Mouse (Mus musculus) CD8-positive naive resting alpha-beta T cell, adult 2 months (primary cell): Measurements from ENCODE around the gene Usp48.
"Not testable (repeated sequence)": the region's sequence is repeated elsewhere in the genome, so short reads cannot be mapped to it uniquely, and the experiment has no call there.

Experiments
- DNase-seq, 2 experiments: peaks; one replicate each; pipeline ENCODE4 v3.0.0; 2022; ENCODE audit warnings: low read depth in 2 of 2, low spot score in 2 of 2

The Usp48 gene

DNA sequence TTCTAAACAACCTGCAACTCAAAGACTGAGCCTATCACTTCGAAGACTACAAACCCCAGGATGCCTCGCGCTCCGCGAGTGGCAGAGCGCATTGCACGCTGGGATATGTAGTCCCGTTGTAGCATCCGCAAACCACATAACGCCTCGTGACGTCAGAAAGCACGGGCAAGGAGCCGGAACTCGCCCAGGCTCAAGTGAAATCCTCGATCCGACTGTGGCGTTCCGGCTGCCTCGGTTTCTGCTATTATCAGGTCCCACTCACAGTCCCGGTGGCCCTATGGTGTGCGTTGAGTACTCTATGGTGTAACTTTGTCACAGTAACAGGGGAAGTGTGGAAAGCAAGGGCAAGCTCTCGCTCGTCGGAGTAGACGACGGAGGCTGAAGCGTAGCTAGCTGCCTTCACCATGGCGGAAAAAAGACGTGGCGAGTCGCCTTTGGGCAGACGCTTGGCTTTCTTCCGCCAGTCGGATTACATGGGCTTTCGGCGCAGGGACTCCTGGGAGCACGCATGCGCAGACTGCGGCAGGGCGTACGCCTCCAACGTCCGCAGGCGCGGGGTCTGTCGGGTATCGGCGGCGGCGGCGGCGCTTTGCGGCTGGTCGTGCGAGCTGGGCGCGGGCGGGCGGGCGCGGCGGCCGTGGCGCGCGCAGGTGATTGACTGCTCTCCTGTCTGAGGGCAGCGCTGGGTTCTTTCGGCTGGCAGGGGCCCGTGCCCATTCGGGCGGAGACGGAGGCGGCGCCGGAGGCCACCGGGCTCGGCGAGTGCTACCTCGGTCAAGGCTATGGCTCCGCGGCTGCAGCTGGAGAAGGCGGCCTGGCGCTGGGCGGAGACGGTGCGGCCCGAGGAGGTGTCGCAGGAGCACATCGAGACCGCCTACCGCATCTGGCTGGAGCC, at the start of gene Usp48:
Usp48 (plus strand) TSS at position 155 of the 895 bp plus-strand sequence.
- peak; percentile 96 to 97 for DNase-seq

- no peak for DNase-seq
Measured at GRCm38 (mm10) chr4:137545568-137545967, 48.0 kb upstream of the Usp48 start.

DNA sequence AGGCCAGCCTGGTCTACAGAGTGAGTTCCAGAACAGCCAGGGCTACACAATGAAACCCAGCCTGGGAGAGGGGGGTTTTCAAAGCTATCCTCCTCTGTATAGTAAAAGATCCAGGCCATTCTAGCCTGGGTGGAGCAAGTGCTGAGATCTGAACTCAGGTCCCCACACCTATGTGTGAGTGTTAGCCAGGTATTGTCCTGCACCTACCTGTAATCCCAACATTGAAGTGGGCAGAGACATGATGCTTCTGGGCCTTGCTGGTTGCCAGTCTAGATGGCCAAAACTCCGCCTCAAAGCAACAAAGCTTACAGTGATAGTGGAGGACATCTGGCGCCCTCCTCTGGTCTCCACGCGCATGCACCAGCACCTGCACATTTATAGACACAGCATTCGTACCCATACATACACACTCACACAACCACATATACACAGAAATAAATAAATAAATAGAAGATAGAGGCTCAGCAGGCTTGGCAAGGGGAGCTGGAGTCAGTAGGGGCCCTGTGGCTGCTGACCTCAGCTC, 47.5 kb upstream of the Usp48 start:
- DNase-seq = no peak

GRCm38 (mm10) chr4:137553466-137553865, 40.1 kb upstream of the Usp48 start:
- no peak for DNase-seq

DNA sequence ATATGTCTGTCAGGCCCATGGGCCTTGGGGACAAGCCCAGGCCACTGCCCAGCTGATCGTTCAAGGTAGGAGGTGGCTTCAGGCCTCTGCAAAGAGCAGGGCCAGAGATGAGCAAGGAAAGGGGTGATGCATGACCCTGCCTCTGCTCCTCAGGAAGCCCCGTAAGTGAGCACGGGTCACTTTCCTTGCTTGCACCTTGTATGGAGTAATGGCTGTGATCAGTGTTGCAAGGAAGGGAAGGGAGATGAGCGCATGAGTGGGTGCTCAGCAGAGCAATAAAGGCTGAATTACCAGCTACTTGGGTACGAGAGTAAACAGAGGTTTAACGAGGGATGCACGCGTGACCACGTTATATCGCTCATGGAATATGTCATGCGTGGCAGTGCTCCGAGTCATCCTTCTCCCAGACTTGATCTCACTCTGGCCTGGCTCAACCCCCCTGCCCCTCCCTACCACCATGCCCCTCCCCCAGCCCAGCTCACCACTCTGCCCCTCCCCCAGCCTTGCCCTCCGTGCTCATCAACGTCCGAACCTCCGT, 36.8 kb upstream of the Usp48 start:
- no peak for DNase-seq

DNA sequence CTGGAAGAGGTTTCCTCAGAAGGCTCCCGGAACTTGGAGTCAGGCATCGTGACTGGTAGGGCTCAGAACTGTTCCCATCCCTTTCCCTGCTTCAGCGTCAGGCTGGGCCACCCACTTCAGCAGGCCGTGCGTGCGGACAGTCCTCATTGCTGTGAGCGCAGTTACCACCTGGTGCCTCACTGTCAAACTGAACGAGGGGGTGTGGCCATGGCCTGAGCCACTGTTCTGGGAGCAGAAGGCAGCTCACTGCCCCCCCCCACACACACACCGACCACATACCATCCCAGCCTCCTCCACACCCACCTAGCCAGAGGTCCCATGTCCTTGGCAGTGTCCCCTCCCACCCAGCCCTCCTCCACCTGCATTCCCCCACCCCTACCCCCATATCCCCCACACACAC, 23.7 kb upstream of the Usp48 start:
- DNase-seq = no peak

- no peak for DNase-seq
Measured at GRCm38 (mm10) chr4:137574469-137574868, 19.1 kb upstream of the Usp48 start, which contains the start of gene Ldlrad2. TSS of gene Ldlrad2 (minus strand) at chr4:137574569.

DNA sequence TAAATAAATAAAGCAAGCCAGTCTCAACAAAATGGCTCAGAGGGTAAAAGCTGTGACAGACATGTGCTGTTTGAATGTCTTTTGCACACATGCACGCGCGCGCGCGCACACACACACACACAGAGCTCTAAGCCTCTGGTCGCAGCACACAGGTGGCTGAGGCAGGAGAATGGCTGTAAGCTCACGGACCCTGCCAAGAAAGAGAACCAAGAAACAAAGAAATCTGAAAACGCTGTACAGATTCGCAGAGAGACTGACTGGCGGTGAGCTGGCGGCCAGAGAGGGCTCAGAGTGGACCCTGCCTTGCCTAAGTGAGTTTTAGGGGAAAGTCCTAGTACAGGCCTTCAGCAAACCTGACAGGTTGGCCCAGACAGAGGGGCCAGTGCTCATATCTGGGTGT, 16.1 kb upstream of the Usp48 start:
- DNase-seq = no peak

- DNase-seq = peak; percentile 9 to 11
Measured at GRCm38 (mm10) chr4:137578181-137578845, 15.2 kb upstream of the Usp48 start.

- DNase-seq = no peak
Measured at GRCm38 (mm10) chr4:137579789-137580188, 13.8 kb upstream of the Usp48 start.

DNA sequence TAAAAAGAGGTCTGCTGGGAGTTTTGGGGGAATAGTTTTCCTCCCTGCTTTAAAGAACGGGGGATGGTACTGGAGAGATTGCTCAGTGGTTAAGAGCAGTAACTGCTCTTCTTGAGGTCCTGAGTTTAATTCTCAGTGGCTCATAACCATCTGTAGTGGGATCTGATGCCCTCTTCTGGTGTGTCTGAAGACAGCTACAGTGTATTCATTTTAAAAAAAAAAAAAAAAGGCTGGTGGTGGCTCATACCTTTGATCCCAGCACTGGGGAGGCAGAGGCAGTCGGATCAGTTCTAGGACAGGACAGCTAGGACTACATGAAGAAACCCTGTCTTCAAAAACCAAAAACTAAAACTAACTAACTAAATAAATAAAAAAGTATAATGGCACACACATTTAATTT, 13.3 kb upstream of the Usp48 start:
- no peak for DNase-seq

DNA sequence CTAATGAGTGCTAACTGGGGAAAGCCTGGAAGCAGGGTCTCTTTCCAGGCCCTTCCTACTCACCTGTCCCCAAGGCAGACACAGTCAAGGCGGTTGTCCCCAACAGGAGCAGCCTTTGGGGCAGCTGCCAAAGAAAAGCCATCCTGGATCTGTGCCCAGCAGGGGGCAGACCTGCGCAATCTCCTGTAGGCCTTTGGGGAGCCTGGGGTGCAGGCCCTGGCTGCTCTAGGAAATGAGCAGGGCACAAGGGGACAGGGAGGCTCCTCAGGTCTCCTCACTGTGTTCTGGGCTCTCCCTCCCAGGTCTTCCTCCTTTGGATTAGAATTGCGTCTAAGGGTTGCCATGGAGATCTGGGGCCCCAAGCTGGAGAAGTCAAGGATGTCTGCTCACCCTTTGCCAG, 11.7 kb upstream of the Usp48 start:
- DNase-seq = peak; percentile 37 to 56

- not testable (repeated sequence) for DNase-seq
Measured at GRCm38 (mm10) chr4:137589095-137589494, 4.5 kb upstream of the Usp48 start.

- no peak for DNase-seq
Measured at GRCm38 (mm10) chr4:137589586-137589985, 4.0 kb upstream of the Usp48 start.

- no peak for DNase-seq
Measured at GRCm38 (mm10) chr4:137590961-137591360, 2.6 kb upstream of the Usp48 start.

- DNase-seq = no peak
Measured at GRCm38 (mm10) chr4:137594496-137595270, 1.1 kb downstream of the Usp48 start.

DNA sequence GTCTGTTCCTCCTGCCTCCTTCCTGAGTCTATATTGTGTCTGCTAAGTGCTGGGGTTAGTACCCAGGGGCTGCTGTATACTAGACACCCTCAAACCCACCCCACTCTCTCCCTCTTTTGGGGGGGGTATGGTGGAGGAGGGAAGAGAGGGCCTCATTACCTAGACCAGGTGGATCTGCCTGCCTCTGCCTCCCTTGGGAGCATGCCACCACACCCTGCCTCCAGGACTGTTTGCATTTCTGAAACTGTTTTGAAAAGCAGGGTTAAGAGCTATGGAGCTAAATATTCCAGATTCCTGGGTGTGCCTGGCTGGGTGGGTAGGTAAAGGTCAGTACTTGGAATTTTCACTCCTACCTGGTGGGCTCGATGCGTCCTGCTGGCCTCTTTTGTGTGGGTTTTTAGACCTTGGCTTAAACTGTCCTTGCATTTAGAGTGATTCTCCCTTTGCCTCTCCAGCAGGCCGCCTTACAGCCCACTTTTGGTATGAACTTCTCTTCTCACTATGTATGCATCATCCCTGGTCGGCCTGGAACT, 3.6 kb downstream of the Usp48 start:
- DNase-seq = no peak

- no peak for DNase-seq
Measured at GRCm38 (mm10) chr4:137598577-137598976, 5.0 kb downstream of the Usp48 start.

GRCm38 (mm10) chr4:137603449-137604171, 10.1 kb downstream of the Usp48 start:
- peak in 1 of 2 experiments; percentile 19 for DNase-seq

DNA sequence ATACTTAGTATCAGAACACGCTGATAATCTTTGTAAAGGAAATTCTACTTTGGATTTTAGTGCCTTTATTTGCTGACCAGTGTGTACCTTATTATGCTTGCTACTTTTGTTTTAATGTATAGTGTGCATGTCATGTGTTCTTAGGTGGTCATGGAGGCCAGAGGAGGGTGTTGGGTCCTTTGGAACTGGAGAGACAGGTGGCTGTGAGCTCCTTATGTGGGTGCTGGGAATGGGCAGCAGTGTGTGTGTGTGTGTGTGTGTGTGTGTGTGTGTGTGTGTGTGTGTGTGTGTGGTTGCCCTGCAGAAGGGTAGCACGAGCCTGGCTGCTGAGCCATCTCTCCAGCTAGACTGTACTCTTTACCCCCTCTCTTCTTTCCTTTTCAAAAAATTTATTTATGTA, 13.5 kb downstream of the Usp48 start:
- DNase-seq = no peak
